Mouse (Mus musculus) liver, embryonic 11.5 days (tissue): ENCODE results near the gene Hmbs. TPM values are rescaled to one million over a fixed set of nuclear protein-coding genes. Genes with fewer than 3 reads are reported as not detected.

Experiments used
- ATAC-seq: fragments of 200-750 bp; cut with Nextera tagmentation; replicated peaks from 2 replicates; pipeline ENCODE4 v1.8.0; 2017; ENCODE audit warnings: moderate number of reproducible peaks, mild to moderate bottlenecking, moderate TSS enrichment, moderate library complexity; ENCODE audit not compliant: low FRiP score
- DNase-seq: peaks from one replicate; pipeline ENCODE4 v3.0.0-alpha.2; 2017; ENCODE audit warnings: low spot score
- H3K27ac ChIP-seq: fragments of 300-500 bp; sonication (generic); 2 replicates; pipeline ENCODE4 v1.5.1; 2014; ENCODE audit warnings: mild to moderate bottlenecking, low read depth, low read length, control low read depth
- H3K27me3 ChIP-seq: fragments of 300-500 bp; sonication (generic); replicated peaks from 2 replicates; pipeline ENCODE4 v1.6.1; 2014; ENCODE audit warnings: low read length, mixed read lengths; ENCODE audit not compliant: control insufficient read depth, insufficient read depth
- H3K36me3 ChIP-seq: fragments of 300-500 bp; sonication (generic); 2 replicates; pipeline ENCODE4 v1.6.1; 2014; ENCODE audit warnings: mild to moderate bottlenecking, low read length, moderate library complexity, mixed read lengths; ENCODE audit not compliant: control insufficient read depth, insufficient read depth
- H3K4me1 ChIP-seq: fragments of 300-500 bp; sonication (generic); replicated peaks from 2 replicates; pipeline ENCODE4 v1.6.1; 2014; ENCODE audit warnings: low read length, mixed read lengths; ENCODE audit not compliant: control insufficient read depth, insufficient read depth
- H3K4me2 ChIP-seq: fragments of 300-500 bp; sonication (generic); 2 replicates; pipeline ENCODE4 v1.6.1; 2014; ENCODE audit warnings: mild to moderate bottlenecking, control low read depth, moderate library complexity
- H3K4me3 ChIP-seq: fragments of 300-500 bp; sonication (generic); 2 replicates; pipeline ENCODE4 v1.5.1; 2014; ENCODE audit warnings: low read depth, low read length, control low read depth
- H3K9ac ChIP-seq: fragments of 300-500 bp; sonication (generic); 2 replicates; pipeline ENCODE4 v1.6.1; 2014; ENCODE audit warnings: low read depth, low read length, control low read depth
- H3K9me3 ChIP-seq: fragments of 300-500 bp; sonication (generic); 2 replicates; pipeline ENCODE4 v1.6.1; 2016; ENCODE audit warnings: low read length, inconsistent platforms, mixed read lengths; ENCODE audit not compliant: control insufficient read depth
- WGBS: fragments of 180-500 bp; shearing (Covaris S2); extraction: QIAGEN DNeasy Blood & Tissue Kit; methylation state at CpG from one replicate; pipeline ENCODE4 v1.1.7; 2014; 5-methylcytosine and 5-hydroxymethylcytosine counted together
- polyA plus RNA-seq: library from polyadenylated mRNA; unstranded; fragments of >200 nt; fragmentation: Nextera tagmentation; extraction: Ambion mirVana; gene quantifications from 2 replicates; pipeline ENCODE4 v1.2.1, GENCODE M21; 2014

Gene Hmbs
- 879 and 949 TPM in 2 replicates for polyA plus RNA-seq

GRCm38 (mm10) chr9:44343781-44344421 lies at the start of gene Hmbs:
Hmbs (minus strand) TSS chr9:44344228.
- Histone ChIP-seq H3K4me3 (peak within 1 kb of the TSS; percentile 96), H3K27me3 (no peaks in the 10 kb centered on the region), H3K4me1 (peaks cover 15% of the 10 kb centered on the region), H3K9me3 (no peaks in the 10 kb centered on the region), H3K4me2 (peak within 1 kb of the TSS; percentile 91), H3K9ac (peak within 1 kb of the TSS; percentile 89), H3K27ac (peak within 1 kb of the TSS; percentile 100), H3K36me3 (peaks cover 37% of the 10 kb centered on the region)
- peak; percentile 97 for DNase-seq
- WGBS: under 1% methylated on average over 39 of the region's 39 CpGs
- peak; percentile 84 for ATAC-seq

- Histone ChIP-seq H3K9me3 (no peaks in the 10 kb centered on the region), H3K4me3 (no peak overlapping the region), H3K9ac (no peak overlapping the region), H3K27me3 (no peaks in the 10 kb centered on the region), H3K4me2 (no peak overlapping the region), H3K36me3 (peaks cover 37% of the 10 kb centered on the region), H3K4me1 (no peaks in the 10 kb centered on the region), H3K27ac (no peak overlapping the region)
- DNase-seq (no peak), ATAC-seq (0 out of 2 replicates have a peak, but pooled peaks have one; percentile 29)
- 38% methylated on average over 4 of the region's 4 CpGs for WGBS
Observed at GRCm38 (mm10) chr9:44391466-44391865, 47.4 kb upstream of the Hmbs start.

GRCm38 (mm10) chr9:44389273-44389672 lies 45.2 kb upstream of the Hmbs start:
- H3K4me2 ChIP-seq: no peak overlapping the region
- H3K36me3 ChIP-seq: peaks cover 54% of the 10 kb centered on the region
- H3K27ac ChIP-seq: no peak overlapping the region
- no peaks in the 10 kb centered on the region for H3K4me1 ChIP-seq
- H3K27me3 ChIP-seq: no peaks in the 10 kb centered on the region
- H3K9me3 ChIP-seq: no peaks in the 10 kb centered on the region
- DNase-seq (no peak), ATAC-seq (no peak)
- WGBS: 73% methylated on average over 8 of the region's 8 CpGs
- H3K4me3 ChIP-seq: no peak overlapping the region
- H3K9ac ChIP-seq: no peak overlapping the region

DNA sequence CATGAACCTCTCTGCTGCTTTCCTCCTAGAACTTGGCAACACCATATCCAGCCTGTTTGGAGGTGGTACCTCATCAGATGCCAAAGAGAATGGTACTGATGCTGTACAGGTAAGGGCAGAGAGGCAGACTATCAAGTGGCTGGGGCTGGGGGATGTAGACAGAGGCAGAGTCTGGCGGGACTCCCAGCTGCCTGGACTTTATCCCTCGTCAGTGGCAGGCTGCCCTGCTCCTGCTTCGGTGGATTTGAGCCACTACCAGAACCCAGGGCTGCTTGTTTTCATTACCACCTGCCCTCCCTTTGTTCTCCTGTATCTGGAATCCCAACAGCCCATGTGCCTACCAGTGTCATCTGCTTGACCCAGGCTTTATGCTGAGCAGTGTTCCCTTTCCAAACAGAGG lies 43.2 kb upstream of the Hmbs start:
- Histone ChIP-seq H3K9me3 (no peaks in the 10 kb centered on the region), H3K27me3 (no peaks in the 10 kb centered on the region), H3K9ac (no peak overlapping the region), H3K4me2 (no peak overlapping the region), H3K27ac (no peak overlapping the region), H3K36me3 (peaks cover 74% of the 10 kb centered on the region), H3K4me1 (no peaks in the 10 kb centered on the region), H3K4me3 (no peak overlapping the region)
- ATAC-seq (no peak), DNase-seq (no peak)
- 79% methylated on average over 3 of the region's 3 CpGs for WGBS

GRCm38 (mm10) chr9:44384596-44384995 lies 40.6 kb upstream of the Hmbs start:
- H3K4me1 ChIP-seq: peaks cover 8% of the 10 kb centered on the region
- no peak overlapping the region for H3K4me3 ChIP-seq
- 93% methylated on average over 13 of the region's 13 CpGs for WGBS
- H3K9me3 ChIP-seq: no peaks in the 10 kb centered on the region
- no peak overlapping the region for H3K9ac ChIP-seq
- ATAC-seq (no peak), DNase-seq (no peak)
- H3K27me3 ChIP-seq: no peaks in the 10 kb centered on the region
- no peak overlapping the region for H3K4me2 ChIP-seq
- no peak overlapping the region for H3K27ac ChIP-seq
- H3K36me3 ChIP-seq: peaks cover 79% of the 10 kb centered on the region

GRCm38 (mm10) chr9:44379862-44380261 lies 35.8 kb upstream of the Hmbs start:
- ATAC-seq (0 out of 2 replicates have a peak, but pooled peaks have one; percentile 4), DNase-seq (no peak)
- peak overlapping the region; percentile 97 for H3K4me2 ChIP-seq
- no peaks in the 10 kb centered on the region for H3K27me3 ChIP-seq
- H3K9me3 ChIP-seq: no peaks in the 10 kb centered on the region
- H3K9ac ChIP-seq: peak overlapping the region; percentile 94
- H3K4me1 ChIP-seq: peaks cover 15% of the 10 kb centered on the region
- H3K36me3 ChIP-seq: peaks cover 36% of the 10 kb centered on the region
- peak overlapping the region; percentile 91 for H3K4me3 ChIP-seq
- 8% methylated on average over 15 of the region's 15 CpGs for WGBS
- peak overlapping the region; percentile 91 for H3K27ac ChIP-seq

- peak within 1 kb of the TSS; percentile 97 for H3K4me2 ChIP-seq
- peak; percentile 100 for DNase-seq
- peaks cover 15% of the 10 kb centered on the region for H3K4me1 ChIP-seq
- H3K27me3 ChIP-seq: no peaks in the 10 kb centered on the region
- H3K36me3 ChIP-seq: peaks cover 30% of the 10 kb centered on the region
- H3K9me3 ChIP-seq: no peaks in the 10 kb centered on the region
- peak; percentile 95 for ATAC-seq
- H3K9ac ChIP-seq: peak within 1 kb of the TSS; percentile 94
- WGBS: under 1% methylated on average over 83 of the region's 83 CpGs
- H3K27ac ChIP-seq: peak within 1 kb of the TSS; percentile 91
- peak within 1 kb of the TSS; percentile 91 for H3K4me3 ChIP-seq
Observed at GRCm38 (mm10) chr9:44379054-44379834, 35.2 kb upstream of the Hmbs start, which contains the start of gene Hyou1. Hyou1 (plus strand) TSS chr9:44379490.

DNA sequence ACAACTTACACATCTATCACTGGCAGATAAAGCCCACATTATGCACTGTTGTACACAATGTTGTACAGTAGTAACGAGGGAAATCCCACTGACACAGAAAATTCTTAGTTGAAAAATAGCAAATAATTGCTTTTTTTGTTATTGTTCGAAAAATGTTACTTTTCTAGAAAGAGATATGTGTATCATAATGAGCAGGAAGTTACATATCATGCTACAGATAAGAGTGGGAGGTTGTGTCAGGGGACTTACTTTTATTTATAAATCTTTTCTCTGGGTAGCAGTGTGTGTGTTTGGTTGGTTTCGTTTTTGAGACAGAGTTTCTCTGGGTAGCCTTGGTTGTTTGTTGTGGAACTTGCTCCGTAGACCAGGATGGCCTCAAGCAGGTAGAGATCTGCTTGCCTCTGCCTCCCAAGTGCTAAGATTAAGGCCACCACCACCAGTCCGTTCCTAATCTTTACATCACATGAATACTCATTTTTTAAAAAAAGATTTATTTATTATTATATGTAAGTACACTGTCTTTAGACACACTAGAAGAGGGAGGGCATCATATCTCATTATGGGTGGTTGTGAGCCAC lies 34.2 kb upstream of the Hmbs start:
- H3K9ac ChIP-seq: peak overlapping the region; percentile 94
- ATAC-seq: no peak
- H3K4me3 ChIP-seq: peak overlapping the region; percentile 91
- 56% methylated on average over 5 of the region's 5 CpGs for WGBS
- peak overlapping the region; percentile 97 for H3K4me2 ChIP-seq
- no peak for DNase-seq
- H3K27me3 ChIP-seq: no peaks in the 10 kb centered on the region
- H3K9me3 ChIP-seq: no peaks in the 10 kb centered on the region
- H3K27ac ChIP-seq: peak overlapping the region; percentile 91; the same call in 1 of the 2 replicates
- H3K4me1 ChIP-seq: peaks cover 15% of the 10 kb centered on the region
- H3K36me3 ChIP-seq: peaks cover 20% of the 10 kb centered on the region
